Mouse (Mus musculus) inflammation-experienced regulatory T-cells, adult 16 weeks (primary cell): ENCODE measurements around the gene C5ar1. TPM values are rescaled to one million over a fixed set of nuclear protein-coding genes. Genes with fewer than 3 reads are reported as not detected.

ENCODE experiments used
- polyA plus RNA-seq: library from polyadenylated mRNA; unstranded; fragments of 100-300 nt; shearing (Covaris generic); gene quantifications from one replicate; pipeline ENCODE4 v1.2.1, GENCODE M21; 2017

Gene C5ar1
- not detected for polyA plus RNA-seq

GRCm38 (mm10) chr7:16259110-16259590, at the start of gene C5ar1:
Gene C5ar1 (minus strand): TSS chr7:16259540.

GRCm38 (mm10) chr7:16308093-16308492, 48.8 kb upstream of the C5ar1 start, which contains the start of gene Bbc3:
Gene Bbc3 (plus strand): TSS chr7:16308393.

GRCm38 (mm10) chr7:16286026-16286961, 27.0 kb upstream of the C5ar1 start, which contains the start of gene Ccdc9:
Gene Ccdc9 (minus strand): TSS chr7:16286795.

GRCm38 (mm10) chr7:16273081-16273765, 13.9 kb upstream of the C5ar1 start, which contains the start of gene Inafm1:
Gene Inafm1 (minus strand): TSS chr7:16273617.

GRCm38 (mm10) chr7:16244067-16244466, 15.3 kb downstream of the C5ar1 start, which contains the start of gene C5ar2:
Gene C5ar2 (minus strand): TSS chr7:16244154.

GRCm38 (mm10) chr7:16221582-16222272, 37.6 kb downstream of the C5ar1 start, which contains the start of gene Dhx34:
Gene Dhx34 (minus strand): TSS chr7:16222037.

Other genes with a start within 250 kb of the C5ar1 start
- gene Bicra, start 211.6 kb downstream of the C5ar1 start, polyA plus RNA-seq = 5.9 TPM
- gene Zfp541, start 197.7 kb downstream of the C5ar1 start, polyA plus RNA-seq = 0.06 TPM
- gene Napa, start 161.1 kb downstream of the C5ar1 start, polyA plus RNA-seq = 262 TPM
- 28.6 TPM for gene Kptn, start 139.6 kb downstream of the C5ar1 start, polyA plus RNA-seq
- gene Slc8a2, start 129.7 kb downstream of the C5ar1 start, polyA plus RNA-seq = not detected
- gene Meis3, start 84.5 kb downstream of the C5ar1 start, polyA plus RNA-seq = 82.0 TPM
- gene Dhx34, start 37.5 kb downstream of the C5ar1 start, polyA plus RNA-seq = 47.9 TPM
- 0.09 TPM for gene C5ar2, start 15.4 kb downstream of the C5ar1 start, polyA plus RNA-seq
- 1.1 TPM for gene Inafm1, start 14.1 kb upstream of the C5ar1 start, polyA plus RNA-seq
- 58.0 TPM for gene Ccdc9, start 27.3 kb upstream of the C5ar1 start, polyA plus RNA-seq
- gene Bbc3, start 48.9 kb upstream of the C5ar1 start, polyA plus RNA-seq = 9.8 TPM
- 156 TPM for gene Sae1, start 128.3 kb upstream of the C5ar1 start, polyA plus RNA-seq
- 25.3 TPM for gene Zc3h4, start 141.4 kb upstream of the C5ar1 start, polyA plus RNA-seq
- gene Tmem160, start 193.2 kb upstream of the C5ar1 start, polyA plus RNA-seq = 10.9 TPM
- gene Npas1, start 218.2 kb upstream of the C5ar1 start, polyA plus RNA-seq = not detected